ENCODE assay signal across 11 mouse cellular contexts in the genomic region with DNA sequence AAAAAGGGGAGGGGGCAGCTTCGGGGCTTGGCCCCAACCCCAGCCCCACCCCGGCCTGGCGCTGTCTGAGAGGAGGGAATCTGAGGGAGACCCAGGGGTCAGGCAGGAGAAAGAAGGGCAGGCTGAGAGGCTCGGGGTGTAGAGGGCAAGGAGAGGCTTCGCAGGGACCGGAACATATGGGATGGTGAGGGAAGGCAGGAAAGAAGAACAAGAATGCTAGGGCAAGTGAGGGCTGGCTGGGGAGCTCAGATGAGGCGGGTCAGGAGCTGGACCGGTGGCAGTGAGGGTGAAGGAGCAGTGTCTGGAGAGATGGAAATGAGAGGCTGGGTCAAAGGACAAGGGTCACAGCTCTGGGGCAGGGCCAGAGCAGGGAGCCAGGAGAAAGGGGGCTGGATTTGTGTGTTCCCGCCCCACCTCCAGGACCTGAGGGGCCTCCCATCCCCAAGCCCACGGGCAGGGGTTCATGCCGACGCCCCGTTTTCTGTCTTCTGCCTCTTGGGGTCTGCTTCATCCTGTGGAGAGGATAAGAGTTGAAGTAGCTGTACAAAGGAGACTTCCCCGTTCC. TPM values are rescaled to one million over a fixed set of nuclear protein-coding genes. Genes with fewer than 3 reads are reported as not detected.
A peak's percentile ranks its signal among the peaks of the same experiment; 100 is the strongest.
DNase-seq lines count a peak whose midpoint lies in the region; ATAC-seq lines count a peak whose summit lies in the region.
"Had no signal": no experiment of that assay in that cellular context is flagged by ENCODE, and none has a peak within 500 bp of the region (broad histone marks: within the 10 kb centered on the region; RNA-seq: fewer than 3 reads in every experiment).

No protein-coding gene starts in this region.

- ATAC-seq in heart, embryonic 15.5 days (replicated peaks; ENCODE audit: insufficient number of reproducible peaks, insufficient read depth, low FRiP score, low read depth) = no peak
- ATAC-seq in embryonic facial prominence, embryonic 13.5 days (ENCODE audit: insufficient number of reproducible peaks, insufficient read depth, low FRiP score, low TSS enrichment, low read depth) = no peak
- ATAC-seq in hindbrain, embryonic 16.5 days = no peak
- no peak for ATAC-seq in midbrain, embryonic 12.5 days (ENCODE audit: low FRiP score, low read depth)

- H3K36me3 ChIP-seq in heart, embryonic 15.5 days = peaks cover 21% of the 10 kb centered on the region
- H3K36me3 ChIP-seq in embryonic facial prominence, embryonic 13.5 days = peaks cover 28% of the 10 kb centered on the region
- peaks cover 18% of the 10 kb centered on the region for H3K36me3 ChIP-seq in hindbrain, embryonic 16.5 days (ENCODE audit: control insufficient read depth, insufficient read depth, low read length)
- peaks cover 28% of the 10 kb centered on the region for H3K36me3 ChIP-seq in midbrain, embryonic 12.5 days

- H3K9ac ChIP-seq in heart, embryonic 15.5 days = no peak overlapping the region
- H3K9ac ChIP-seq in embryonic facial prominence, embryonic 13.5 days = no peak overlapping the region
- H3K9ac ChIP-seq in hindbrain, embryonic 16.5 days (ENCODE audit: low read depth, low read length) = no peak overlapping the region
- H3K9ac ChIP-seq in midbrain, embryonic 12.5 days (replicated peaks) = peak overlapping the region; percentile 99

- no peak for DNase-seq in heart, adult 11 months
- DNase-seq in layer of hippocampus, postnatal 10 days (ENCODE audit: low spot score in 2 of 2) = no peak
- DNase-seq in adrenal gland, postnatal 36 days = no peak
- DNase-seq in gastrocnemius, postnatal 14 days = no peak
- DNase-seq: thymus, postnatal 25 days had no signal

- H3K4me2 ChIP-seq in heart, embryonic 15.5 days = no peak overlapping the region
- 0 out of 2 replicates have a peak overlapping the region, but pooled peaks have one; percentile 2 for H3K4me2 ChIP-seq in embryonic facial prominence, embryonic 13.5 days
- H3K4me2 ChIP-seq in hindbrain, embryonic 16.5 days (ENCODE audit: low read length) = no peak overlapping the region
- 0 out of 2 replicates have a peak overlapping the region, but pooled peaks have one; percentile 98 for H3K4me2 ChIP-seq in midbrain, embryonic 12.5 days (replicated peaks)

- intact Hi-C loops in gastrocnemius, postnatal 14 days (cut with DNase I; ENCODE audit: low total_unique reads) = no loop called here

- no peaks in the 10 kb centered on the region for H3K9me3 ChIP-seq in heart, embryonic 15.5 days (replicated peaks)
- no peaks in the 10 kb centered on the region for H3K9me3 ChIP-seq in embryonic facial prominence, embryonic 13.5 days
- H3K9me3 ChIP-seq in hindbrain, embryonic 16.5 days (ENCODE audit: control insufficient read depth, low read length) = no peaks in the 10 kb centered on the region
- no peaks in the 10 kb centered on the region for H3K9me3 ChIP-seq in midbrain, embryonic 12.5 days

- H3K4me3 ChIP-seq in heart, embryonic 15.5 days = no peak overlapping the region
- no peak overlapping the region for H3K4me3 ChIP-seq in embryonic facial prominence, embryonic 13.5 days
- no peak overlapping the region for H3K4me3 ChIP-seq in hindbrain, embryonic 16.5 days (ENCODE audit: low read length)
- H3K4me3 ChIP-seq in midbrain, embryonic 12.5 days = peak overlapping the region; percentile 2; the same call in 1 of the 2 replicates

- H3K27ac ChIP-seq in heart, embryonic 15.5 days = peak overlapping the region; percentile 28
- 0 out of 2 replicates have a peak overlapping the region, but pooled peaks have one; percentile 11 for H3K27ac ChIP-seq in embryonic facial prominence, embryonic 13.5 days
- H3K27ac ChIP-seq in hindbrain, embryonic 16.5 days (ENCODE audit: low read depth, low read length) = peak overlapping the region; percentile 9
- peak overlapping the region; percentile 100 for H3K27ac ChIP-seq in midbrain, embryonic 12.5 days (replicated peaks)

- H3K4me1 ChIP-seq in heart, embryonic 15.5 days (replicated peaks) = peaks cover 61% of the 10 kb centered on the region
- peaks cover 60% of the 10 kb centered on the region for H3K4me1 ChIP-seq in embryonic facial prominence, embryonic 13.5 days
- peaks cover 36% of the 10 kb centered on the region for H3K4me1 ChIP-seq in hindbrain, embryonic 16.5 days (ENCODE audit: control insufficient read depth, insufficient read depth, low read depth, low read length)
- H3K4me1 ChIP-seq in midbrain, embryonic 12.5 days = peaks cover 58% of the 10 kb centered on the region

- 82% methylated on average over 14 of the region's 14 CpGs for WGBS in heart, embryonic 15.5 days
- 45% methylated on average over 14 of the region's 14 CpGs for WGBS in embryonic facial prominence, embryonic 13.5 days
- 56% methylated on average over 14 of the region's 14 CpGs for WGBS in hindbrain, embryonic 16.5 days
- WGBS in midbrain, embryonic 12.5 days = 51% methylated on average over 14 of the region's 14 CpGs

- peaks cover 12% of the 10 kb centered on the region for H3K27me3 ChIP-seq in heart, embryonic 15.5 days
- H3K27me3 ChIP-seq in embryonic facial prominence, embryonic 13.5 days = peaks cover 17% of the 10 kb centered on the region
- no peaks in the 10 kb centered on the region for H3K27me3 ChIP-seq in hindbrain, embryonic 16.5 days (replicated peaks; ENCODE audit: control insufficient read depth, insufficient read depth, low read length)
- H3K27me3 ChIP-seq in midbrain, embryonic 12.5 days = peaks cover 26% of the 10 kb centered on the region

RNA-seq across cellular contexts. Expression of a gene that starts 2.3 kb away (rescaled TPM):
- 1.2 and 1.7 TPM in 2 replicates for polyA plus RNA-seq in heart, embryonic 15.5 days (2015; fragmentation: Nextera tagmentation; extraction: Ambion mirVana)
- polyA plus RNA-seq in embryonic facial prominence, embryonic 13.5 days (2015; fragmentation: Nextera tagmentation; extraction: Ambion mirVana) = 2.9 and 3.7 TPM in 2 replicates
- 3.0 and 3.6 TPM in 2 replicates for polyA plus RNA-seq in hindbrain, embryonic 16.5 days (2015; fragmentation: Nextera tagmentation; extraction: Ambion mirVana)
- polyA plus RNA-seq in midbrain, embryonic 12.5 days (2016; fragmentation: Nextera tagmentation; extraction: Ambion mirVana) = 1.9 and 3.1 TPM in 2 replicates
- total RNA-seq in layer of hippocampus, postnatal 10 days (2021) = 1 to 10 TPM; 1.2 to 2.1 TPM
- total RNA-seq in adrenal gland, postnatal 36 days (2021) = 1 to 10 TPM; 1.0 to 1.3 TPM
- under 1 TPM; 0.43 to 0.62 TPM for total RNA-seq in gastrocnemius, postnatal 14 days (2021)

RNA-seq across cellular contexts. Expression of a gene that starts 6.1 kb away (rescaled TPM):
- polyA plus RNA-seq in heart, embryonic 15.5 days (2015; fragmentation: Nextera tagmentation; extraction: Ambion mirVana) = 255 and 294 TPM in 2 replicates
- polyA plus RNA-seq in embryonic facial prominence, embryonic 13.5 days (2015; fragmentation: Nextera tagmentation; extraction: Ambion mirVana) = 327 and 349 TPM in 2 replicates
- polyA plus RNA-seq in hindbrain, embryonic 16.5 days (2015; fragmentation: Nextera tagmentation; extraction: Ambion mirVana) = 609 and 678 TPM in 2 replicates
- polyA plus RNA-seq in midbrain, embryonic 12.5 days (2016; fragmentation: Nextera tagmentation; extraction: Ambion mirVana) = 525 and 672 TPM in 2 replicates
- 1,000 to 10,000 TPM; 1,413 to 1,419 TPM for total RNA-seq in layer of hippocampus, postnatal 10 days (2021)
- total RNA-seq in adrenal gland, postnatal 36 days (2021) = 100 to 1,000 TPM; 753 to 830 TPM
- 100 to 1,000 TPM; 225 to 266 TPM for total RNA-seq in gastrocnemius, postnatal 14 days (2021)

RNA-seq across cellular contexts. Expression of a gene that starts 17.4 kb away (rescaled TPM):
- 358 and 371 TPM in 2 replicates for polyA plus RNA-seq in heart, embryonic 15.5 days (2015; fragmentation: Nextera tagmentation; extraction: Ambion mirVana)
- polyA plus RNA-seq in embryonic facial prominence, embryonic 13.5 days (2015; fragmentation: Nextera tagmentation; extraction: Ambion mirVana) = 342 and 360 TPM in 2 replicates
- 574 and 587 TPM in 2 replicates for polyA plus RNA-seq in hindbrain, embryonic 16.5 days (2015; fragmentation: Nextera tagmentation; extraction: Ambion mirVana)
- polyA plus RNA-seq in midbrain, embryonic 12.5 days (2016; fragmentation: Nextera tagmentation; extraction: Ambion mirVana) = 452 and 459 TPM in 2 replicates
- total RNA-seq in layer of hippocampus, postnatal 10 days (2021) = 100 to 1,000 TPM; 609 to 620 TPM
- total RNA-seq in adrenal gland, postnatal 36 days (2021) = 100 to 1,000 TPM; 284 to 296 TPM
- total RNA-seq in gastrocnemius, postnatal 14 days (2021) = 100 to 1,000 TPM; 250 to 257 TPM

RNA-seq across cellular contexts. Expression of a gene that starts 25.8 kb away (rescaled TPM):
- polyA plus RNA-seq in heart, embryonic 15.5 days (2015; fragmentation: Nextera tagmentation; extraction: Ambion mirVana) = 0.05 and 0.68 TPM in 2 replicates
- polyA plus RNA-seq in embryonic facial prominence, embryonic 13.5 days (2015; fragmentation: Nextera tagmentation; extraction: Ambion mirVana) = 0.37 TPM in 1 of 2 replicates, not detected in the other
- polyA plus RNA-seq in hindbrain, embryonic 16.5 days (2015; fragmentation: Nextera tagmentation; extraction: Ambion mirVana) = 0.26 and 0.27 TPM in 2 replicates
- polyA plus RNA-seq in midbrain, embryonic 12.5 days (2016; fragmentation: Nextera tagmentation; extraction: Ambion mirVana) = 0.20 TPM in 1 of 2 replicates, not detected in the other
- total RNA-seq in layer of hippocampus, postnatal 10 days (2021) = 1 to 10 TPM in 1 of 2 experiments, under 1 TPM in 1; 0.62 to 1.0 TPM
- total RNA-seq in adrenal gland, postnatal 36 days (2021) = under 1 TPM; 0.30 to 0.50 TPM
- under 1 TPM; 0.27 to 0.51 TPM for total RNA-seq in gastrocnemius, postnatal 14 days (2021)
- total RNA-seq: megakaryocyte-erythroid progenitor cell, adult 5-6 weeks had no signal
- polyA plus RNA-seq: embryonic facial prominence, embryonic 11.5 days had no signal

RNA-seq across cellular contexts. Expression of a gene that starts 50.0 kb away (rescaled TPM):
- 2.2 and 2.4 TPM in 2 replicates for polyA plus RNA-seq in heart, embryonic 15.5 days (2015; fragmentation: Nextera tagmentation; extraction: Ambion mirVana)
- polyA plus RNA-seq in embryonic facial prominence, embryonic 13.5 days (2015; fragmentation: Nextera tagmentation; extraction: Ambion mirVana) = 2.0 and 2.4 TPM in 2 replicates
- 30.9 and 32.9 TPM in 2 replicates for polyA plus RNA-seq in hindbrain, embryonic 16.5 days (2015; fragmentation: Nextera tagmentation; extraction: Ambion mirVana)
- polyA plus RNA-seq in midbrain, embryonic 12.5 days (2016; fragmentation: Nextera tagmentation; extraction: Ambion mirVana) = 11.8 and 11.9 TPM in 2 replicates
- 100 to 1,000 TPM; 162 to 178 TPM for total RNA-seq in layer of hippocampus, postnatal 10 days (2021)
- 1 to 10 TPM in 1 of 2 experiments, under 1 TPM in 1; 0.89 to 1.2 TPM for total RNA-seq in adrenal gland, postnatal 36 days (2021)
- total RNA-seq in gastrocnemius, postnatal 14 days (2021) = under 1 TPM; 0.33 to 0.45 TPM
- total RNA-seq: megakaryocyte-erythroid progenitor cell, adult 5-6 weeks had no signal

Comparison
In these comparisons a context has a peak if more than half of its experiments do, and no peak if none do; other contexts are left out.
1. H3K27ac ChIP-seq: peak in every context shown above with its lines; median percentile 100 in midbrain, embryonic 12.5 days; 28 in heart, embryonic 15.5 days; 11 in embryonic facial prominence, embryonic 13.5 days; 9 in hindbrain, embryonic 16.5 days.
2. H3K4me2 ChIP-seq: peak in embryonic facial prominence, embryonic 13.5 days (single experiment) and midbrain, embryonic 12.5 days (single experiment); none in heart, embryonic 15.5 days (single experiment) and hindbrain, embryonic 16.5 days (single experiment).